Mouse (Mus musculus) B cell, adult 2 months (primary cell): ENCODE data around the gene Birc5.

Experiments
- DNase-seq, 2 experiments: peaks; one replicate each; pipeline ENCODE4 v3.0.0; 2022

Birc5 gene

GRCm38 (mm10) chr11:117888853-117889822 is 40.1 kb downstream of the Birc5 start:
- DNase-seq = no peak

- no peak for DNase-seq
These were observed 40.9 kb downstream of the Birc5 start for GRCm38 (mm10) chr11:117889887-117890340.

- DNase-seq = no peak
These were observed 41.6 kb downstream of the Birc5 start for GRCm38 (mm10) chr11:117890519-117891282.

GRCm38 (mm10) chr11:117891581-117892175 is 42.6 kb downstream of the Birc5 start:
- no peak for DNase-seq

GRCm38 (mm10) chr11:117892199-117892598 is 43.1 kb downstream of the Birc5 start:
- DNase-seq = peak; percentile 68 to 70

- peak in 1 of 2 experiments; percentile 23 for DNase-seq
These were observed 45.6 kb downstream of the Birc5 start for GRCm38 (mm10) chr11:117894676-117895075.

GRCm38 (mm10) chr11:117896533-117896932 is 47.5 kb downstream of the Birc5 start:
- DNase-seq = no peak

GRCm38 (mm10) chr11:117902282-117902681 is 53.2 kb downstream of the Birc5 start:
- DNase-seq = no peak

GRCm38 (mm10) chr11:117904442-117904841 is 55.4 kb downstream of the Birc5 start:
- no peak for DNase-seq
